Mouse (Mus musculus) lung, adult 2 months (tissue): ENCODE data around the gene Dab1.

Experiments
- CTCF ChIP-seq: fragments of 200-500 bp; IDR thresholded peaks from 2 replicates; pipeline ENCODE4 v1.5.1; 2011; ENCODE audit warnings: mild to moderate bottlenecking, low read length, control low read depth; ENCODE audit not compliant: insufficient read depth
- POLR2A ChIP-seq: fragments of 200-500 bp; IDR thresholded peaks from 2 replicates; pipeline ENCODE4 v1.6.1; 2011; ENCODE audit warnings: low read depth, mild to moderate bottlenecking, control low read depth, low read length, borderline replicate concordance; ENCODE audit errors: extremely low read depth

- TF ChIP-seq POLR2A (no peak), CTCF (no peak)
Measured at GRCm38 (mm10) chr4:103630177-103630576, 11.0 kb downstream of the Dab1 start.
